Mouse (Mus musculus): ENCODE data around the gene Ccser1.

GRCm38 (mm10) chr6:61300975-61301374 is 120.9 kb downstream of the Ccser1 start:
- no peak for TF ChIP-seq POLR2A (IDR thresholded peaks at IDR 0.05; ENCODE audit: low read depth, low read length)
- no peak for TF ChIP-seq CTCF (IDR thresholded peaks at IDR 0.05; ENCODE audit: borderline replicate concordance, insufficient read depth, low read length)

Measured in embryonic fibroblast, embryonic 13.5 days (primary cell).